Mouse (Mus musculus) kidney, adult 10 weeks (tissue): Measurements from ENCODE around the gene Hip1. TPM values are rescaled to one million over a fixed set of nuclear protein-coding genes. Genes with fewer than 3 reads are reported as not detected.

Source experiments
- polyA plus RNA-seq: library from polyadenylated mRNA; stranded (reverse); fragments of 350-450 nt; fragmentation: Illumina TruSeq; extraction: RNeasy Lipid Tissue Mini Kit (QIAGEN cat#74804); gene quantifications from one replicate; pipeline ENCODE4 v1.2.3, GENCODE M21; 2014; ENCODE audit warnings: low read depth, low replicate concordance

The Hip1 gene
- polyA plus RNA-seq, result 5.6 TPM

DNA sequence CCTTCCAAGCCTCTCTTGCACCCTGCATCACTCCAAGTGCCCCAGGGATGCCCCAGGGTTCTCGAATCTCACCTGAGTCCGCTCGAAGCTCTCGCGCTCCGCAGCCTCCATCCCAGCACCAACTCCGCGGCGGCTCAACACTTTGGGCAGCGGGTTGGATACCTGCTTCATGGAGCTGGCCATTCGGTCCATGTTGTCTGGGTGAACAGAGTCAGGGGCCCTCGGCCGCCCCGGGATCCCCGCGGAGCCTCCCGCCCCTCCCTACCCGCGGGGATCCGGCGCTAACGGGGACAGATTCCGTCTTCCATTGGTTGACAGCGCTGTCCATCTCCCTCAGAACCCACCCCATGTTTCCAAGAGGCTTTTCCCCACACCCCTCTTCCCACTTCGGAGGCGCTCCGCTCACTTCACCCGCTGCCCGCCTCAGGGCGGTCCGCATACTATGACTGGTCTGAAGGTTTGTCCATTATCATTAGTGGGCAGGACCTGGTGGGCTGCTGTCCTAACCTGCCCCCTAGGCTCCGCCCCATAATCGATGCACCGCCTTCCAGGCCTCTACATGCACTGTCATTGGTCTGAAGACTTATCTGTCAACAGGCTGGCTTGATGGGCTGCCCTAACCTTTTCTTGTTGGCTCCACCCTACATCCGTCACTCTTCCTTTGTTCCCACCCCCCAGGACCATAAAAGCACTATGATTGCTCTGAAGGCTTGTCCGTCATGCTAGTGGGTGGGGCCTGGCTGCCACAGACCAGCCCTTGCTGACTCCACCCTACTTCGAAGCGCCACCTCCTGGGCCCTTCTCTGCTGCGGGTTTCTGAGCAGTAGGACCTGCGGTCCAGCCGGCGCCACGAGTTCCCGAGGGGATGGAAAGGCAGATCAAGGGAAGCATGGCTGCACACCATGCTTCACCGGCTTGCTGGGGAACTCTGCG lies at the start of gene Hip1:
Gene Hip1, minus strand, starts transcription at position 256 of the 933 bp plus-strand sequence.

DNA sequence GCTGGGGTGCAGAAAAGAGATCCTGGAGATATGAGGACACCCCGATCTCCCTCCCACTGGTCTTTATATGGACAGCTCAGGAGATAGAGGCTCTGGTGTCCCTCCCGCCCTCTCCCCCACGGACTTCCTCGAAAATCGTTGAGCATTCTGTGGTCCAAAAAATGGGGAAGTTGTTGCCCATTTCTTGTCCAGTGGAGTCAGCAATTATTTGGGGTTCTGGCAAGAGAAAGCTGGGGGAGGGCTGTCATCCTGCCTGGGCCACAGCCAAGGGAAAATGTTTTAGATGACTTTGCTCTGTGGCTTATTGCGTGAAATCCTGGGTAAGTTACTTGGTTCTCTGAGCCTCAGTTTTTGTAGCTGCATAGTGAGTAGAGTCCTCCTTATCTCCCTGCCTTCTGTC lies 28.1 kb upstream of the Hip1 start, which contains the start of gene Ccl24:
Gene Ccl24, minus strand, starts transcription at position 44 of the 400 bp plus-strand sequence.

DNA sequence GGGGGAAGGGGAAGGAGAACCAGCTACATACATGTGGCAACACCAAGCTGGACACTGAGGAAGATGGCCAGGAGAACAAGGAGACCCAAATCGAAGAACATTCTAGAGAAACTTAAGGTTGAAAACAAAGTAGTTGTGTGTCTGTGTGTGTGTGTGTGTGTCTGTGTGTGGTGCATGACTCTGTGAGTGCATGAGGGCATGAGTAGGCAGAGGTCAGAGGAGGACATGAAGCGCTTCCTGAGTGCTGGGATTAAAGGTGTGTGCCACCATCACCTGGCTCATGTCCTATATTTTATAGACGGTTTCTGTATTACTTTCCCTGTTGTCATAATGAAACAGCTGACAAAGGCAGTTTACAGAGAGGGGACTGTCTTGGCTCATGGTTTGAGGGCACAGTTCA lies 18.5 kb upstream of the Hip1 start, which contains the start of gene Ccl26:
Gene Ccl26, minus strand, starts transcription at position 101 of the 400 bp plus-strand sequence.

DNA sequence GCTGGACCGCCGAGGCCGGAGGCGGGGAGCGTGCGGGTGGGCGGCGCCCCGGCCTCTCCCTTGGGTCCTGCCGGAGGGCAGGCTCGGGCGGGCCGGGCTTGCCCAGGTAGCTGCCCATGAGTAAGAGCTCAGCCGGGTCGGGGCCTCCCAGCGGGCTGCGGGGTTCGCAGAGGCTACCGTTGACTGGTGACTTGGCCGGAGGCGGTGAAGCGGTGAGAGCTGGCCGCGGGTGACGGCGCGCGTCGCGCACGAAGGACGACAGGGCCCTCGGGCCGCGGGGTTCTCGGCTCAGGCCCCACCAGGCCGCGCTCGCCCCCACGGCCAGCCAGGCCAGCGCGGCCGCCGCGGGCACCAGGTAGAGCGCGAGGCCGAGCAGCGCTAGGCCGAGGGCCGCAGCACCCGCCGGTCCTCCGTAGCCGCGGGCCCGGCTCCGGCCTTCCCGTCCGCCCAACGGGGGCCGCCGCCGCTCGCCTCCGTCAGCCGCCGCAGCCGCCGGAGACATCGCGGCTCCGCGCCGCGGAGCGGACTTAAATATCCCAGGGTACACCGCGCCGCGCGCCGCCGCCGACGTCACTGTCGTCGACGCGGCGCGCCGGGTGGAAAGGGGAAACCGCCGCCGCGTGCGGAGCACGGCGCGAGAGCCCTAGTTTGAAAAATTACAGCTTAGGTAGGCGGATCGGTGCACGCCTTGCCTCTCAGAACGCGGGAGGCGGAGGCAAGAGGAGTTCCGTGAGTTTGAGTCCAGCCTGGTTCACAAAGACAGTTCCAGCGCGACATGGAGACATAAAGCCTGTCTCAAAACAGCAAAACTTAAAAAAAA lies 150.7 kb downstream of the Hip1 start, which contains the start of gene Pom121:
Gene Pom121, minus strand, starts transcription at position 543 of the 820 bp plus-strand sequence.

DNA sequence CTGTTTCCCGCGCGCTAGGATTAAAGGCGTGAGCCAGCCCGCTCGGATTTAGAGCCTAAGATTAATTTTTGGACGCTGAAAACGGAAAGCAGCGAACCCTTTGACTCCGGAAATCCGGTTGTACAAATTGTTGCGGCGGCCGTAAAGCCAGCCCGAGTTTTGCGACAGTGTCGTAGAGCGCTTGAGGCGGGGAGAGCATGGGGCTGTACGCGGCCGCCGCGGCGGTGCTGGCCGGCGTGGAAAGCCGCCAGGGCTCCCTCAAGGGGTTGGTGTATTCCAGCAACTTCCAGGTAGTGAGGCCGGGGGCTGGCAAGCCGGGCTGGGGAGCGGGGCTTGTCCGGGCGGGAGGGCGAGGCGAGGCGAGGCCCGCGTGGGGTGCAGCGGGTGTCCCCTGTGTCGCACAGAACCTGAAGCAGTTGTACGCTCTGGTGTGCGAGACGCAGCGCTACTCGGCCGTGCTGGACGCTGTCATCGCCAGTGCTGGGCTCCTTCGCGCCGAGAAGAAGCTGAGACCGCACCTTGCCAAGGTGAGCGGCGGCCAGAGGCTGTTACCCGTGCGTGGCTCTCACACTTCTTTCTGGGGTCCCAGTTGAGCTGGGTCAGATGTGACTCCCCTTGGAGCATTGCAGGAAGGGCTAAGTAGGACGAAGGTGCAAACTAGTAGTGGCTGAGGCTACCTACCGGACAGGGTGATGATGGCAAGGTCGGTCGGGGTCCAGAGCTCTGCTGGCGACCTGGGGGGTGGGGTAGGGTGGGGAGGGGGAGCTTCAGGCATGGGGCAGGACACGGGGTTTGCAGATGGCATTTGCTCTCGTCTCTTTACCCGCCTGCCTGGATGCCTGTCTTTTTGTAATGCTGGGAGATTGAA lies 174.9 kb downstream of the Hip1 start, which contains the start of gene Nsun5:
Gene Nsun5, plus strand, starts transcription at position 167 of the 868 bp plus-strand sequence.

Other genes starting within 250 kb of the Hip1 start
- gene Fkbp6, start 195.1 kb downstream of the Hip1 start, polyA plus RNA-seq, result not detected
- not detected for gene Trim50, start 191.8 kb downstream of the Hip1 start, polyA plus RNA-seq
- 1.9 TPM for gene Nsun5, start 175.2 kb downstream of the Hip1 start, polyA plus RNA-seq
- 1.6 TPM for gene Pom121, start 150.6 kb downstream of the Hip1 start, polyA plus RNA-seq
- gene Ccl26, start 18.4 kb upstream of the Hip1 start, polyA plus RNA-seq, result not detected
- not detected for gene Ccl24, start 27.9 kb upstream of the Hip1 start, polyA plus RNA-seq
- 12.2 TPM for gene Rhbdd2, start 87.5 kb upstream of the Hip1 start, polyA plus RNA-seq
- gene Por, start 124.9 kb upstream of the Hip1 start, polyA plus RNA-seq, result 61.0 TPM
- gene Tmem120a, start 199.3 kb upstream of the Hip1 start, polyA plus RNA-seq, result 10.0 TPM
- gene Styxl1, start 233.3 kb upstream of the Hip1 start, polyA plus RNA-seq, result not detected
- gene Mdh2, start 233.4 kb upstream of the Hip1 start, polyA plus RNA-seq, result 72.0 TPM